Mouse (Mus musculus) frontal cortex, postnatal 25 days (tissue): ENCODE data around the gene Kazald1.

Experiments used
- DNase-seq, 2 experiments: peaks; one replicate each; pipeline ENCODE4 v3.0.0; 2022; ENCODE audit warnings: low spot score in 2 of 2

Kazald1 gene

GRCm38 (mm10) chr19:45048644-45049365 is 26.2 kb upstream of the Kazald1 start:
- no peak for DNase-seq

- DNase-seq, result no peak
Observed at GRCm38 (mm10) chr19:45049523-45049922, 25.5 kb upstream of the Kazald1 start.

GRCm38 (mm10) chr19:45053451-45053850 is 21.6 kb upstream of the Kazald1 start:
- no peak for DNase-seq

GRCm38 (mm10) chr19:45054892-45055690 is 19.9 kb upstream of the Kazald1 start:
- no peak for DNase-seq

- DNase-seq, result no peak
Observed at GRCm38 (mm10) chr19:45056364-45056763, 18.7 kb upstream of the Kazald1 start.

- no peak for DNase-seq
Observed at GRCm38 (mm10) chr19:45056908-45057698, 17.9 kb upstream of the Kazald1 start.

- no peak for DNase-seq
Observed at GRCm38 (mm10) chr19:45057724-45058112, 17.3 kb upstream of the Kazald1 start.

GRCm38 (mm10) chr19:45058113-45058839 is 16.8 kb upstream of the Kazald1 start:
- DNase-seq, result peak; percentile 76 to 79

GRCm38 (mm10) chr19:45058841-45059240 is 16.2 kb upstream of the Kazald1 start:
- no peak for DNase-seq

GRCm38 (mm10) chr19:45063565-45064292 is 11.3 kb upstream of the Kazald1 start:
- DNase-seq, result no peak

GRCm38 (mm10) chr19:45065226-45065625 is 9.8 kb upstream of the Kazald1 start:
- no peak for DNase-seq

GRCm38 (mm10) chr19:45067170-45067569 is 7.9 kb upstream of the Kazald1 start:
- no peak for DNase-seq

GRCm38 (mm10) chr19:45067758-45068510 is 7.1 kb upstream of the Kazald1 start:
- no peak for DNase-seq

GRCm38 (mm10) chr19:45073871-45074542 is 1.0 kb upstream of the Kazald1 start:
- DNase-seq, result no peak

GRCm38 (mm10) chr19:45075323-45076035 is 438 bp downstream of the Kazald1 start:
- no peak for DNase-seq

- no peak for DNase-seq
Observed at GRCm38 (mm10) chr19:45076036-45076575, 1.1 kb downstream of the Kazald1 start.

- DNase-seq, result no peak
Observed at GRCm38 (mm10) chr19:45076586-45077510, 1.8 kb downstream of the Kazald1 start.
